Mouse (Mus musculus) liver, embryonic 14.5 days (tissue): ENCODE data around the gene Trim80. TPM values are rescaled to one million over a fixed set of nuclear protein-coding genes. Genes with fewer than 3 reads are reported as not detected.
A peak's percentile ranks its signal among the peaks of the same experiment; 100 is the strongest.

Experiments used
- ATAC-seq: fragments of 200-750 bp; cut with Nextera tagmentation; 2 replicates; pipeline ENCODE4 v1.8.0; 2017; ENCODE audit warnings: moderate number of reproducible peaks, mild to moderate bottlenecking, moderate library complexity; ENCODE audit not compliant: insufficient read depth
- DNase-seq, 3 experiments: peaks; one replicate each; pipeline ENCODE4 v3.0.0-alpha.2; 2012 to 2013; ENCODE audit warnings: low read depth in 3 of 3, low spot score in 3 of 3
- H3K27ac ChIP-seq: fragments of 300-500 bp; sonication (generic); 2 replicates; pipeline ENCODE4 v1.5.1; 2014; ENCODE audit warnings: moderate library complexity, mild to moderate bottlenecking, control low read depth, inconsistent platforms
- H3K27me3 ChIP-seq: fragments of 300-500 bp; sonication (generic); 2 replicates; pipeline ENCODE4 v1.6.1; 2014; ENCODE audit warnings: mild to moderate bottlenecking, low read length, moderate library complexity; ENCODE audit not compliant: control insufficient read depth, insufficient read depth
- H3K36me3 ChIP-seq: fragments of 300-500 bp; sonication (generic); replicated peaks from 2 replicates; pipeline ENCODE4 v1.6.1; 2014; ENCODE audit warnings: low read depth; ENCODE audit not compliant: control insufficient read depth, insufficient read depth
- H3K4me1 ChIP-seq, 2 experiments: fragments of 200-500 bp in 1 of 2; fragments of 300-500 bp in 1 of 2; sonication (generic) in 1 of 2; replicated peaks; 2 replicates each; pipeline ENCODE4 v1.6.1; 2012 to 2014; ENCODE audit warnings: antibody characterized with exemption in 1 of 2, inconsistent platforms in 1 of 2, low read length in 1 of 2; ENCODE audit not compliant: control insufficient read depth in 2 of 2, insufficient read depth in 2 of 2
- H3K4me2 ChIP-seq: fragments of 300-500 bp; sonication (generic); 2 replicates; pipeline ENCODE4 v1.6.1; 2014; ENCODE audit warnings: low read depth, mild to moderate bottlenecking, control low read depth, moderate library complexity
- H3K4me3 ChIP-seq, 2 experiments: fragments of 200-500 bp in 1 of 2; fragments of 300-500 bp in 1 of 2; sonication (generic) in 1 of 2; 2 replicates each; pipeline ENCODE4 v1.5.1; 2012 to 2014; ENCODE audit warnings: low read depth in 2 of 2, low read length in 2 of 2, mild to moderate bottlenecking in 2 of 2, control low read depth in 1 of 2, inconsistent platforms in 1 of 2, moderate library complexity in 1 of 2; ENCODE audit not compliant: insufficient read depth in 1 of 2
- H3K9ac ChIP-seq: fragments of 300-500 bp; sonication (generic); replicated peaks from 2 replicates; pipeline ENCODE4 v1.6.1; 2014; ENCODE audit warnings: mild to moderate bottlenecking, control low read depth, moderate library complexity
- H3K9me3 ChIP-seq: fragments of 300-500 bp; sonication (generic); 2 replicates; pipeline ENCODE4 v1.6.1; 2016; ENCODE audit warnings: low read length, mixed read lengths; ENCODE audit not compliant: control insufficient read depth
- CTCF ChIP-seq: IDR thresholded peaks from 2 replicates; pipeline ENCODE4 v1.5.1; 2016; ENCODE audit warnings: antibody characterized with exemption, low read depth, control low read depth
- EP300 ChIP-seq: IDR thresholded peaks from 2 replicates; pipeline ENCODE4 v1.6.1; 2016; ENCODE audit warnings: antibody characterized with exemption, low read depth
- WGBS: fragments of 180-500 bp; shearing (Covaris S2); extraction: QIAGEN DNeasy Blood & Tissue Kit; methylation state at CpG from one replicate; pipeline ENCODE4 v1.1.7; 2014; ENCODE audit not compliant: insufficient replicate concordance; 5-methylcytosine and 5-hydroxymethylcytosine counted together
- polyA plus RNA-seq, 2 experiments: library from polyadenylated mRNA; depleted of rRNA in 1 of 2; stranded (reverse) in 1 of 2; unstranded in 1 of 2; fragments of >200 nt; fragmentation: Nextera tagmentation in 1 of 2; extraction: Ambion mirVana in 1 of 2; gene quantifications; 2 replicates each; pipeline versions ENCODE4 v1.2.1 to v1.2.3; 2012 to 2014

The Trim80 gene
- polyA plus RNA-seq, 2 experiments, result 0.07 to 0.13 TPM

- Histone ChIP-seq H3K4me1 (peaks cover 13 to 17% of the 10 kb centered on the region in 2 experiments; a peak in 3 of 4 replicates), H3K27me3 (no peaks in the 10 kb centered on the region), H3K27ac (no peak overlapping the region), H3K4me2 (peak overlapping the region; percentile 74), H3K9ac (no peak overlapping the region), H3K4me3 (peak overlapping the region in 1 of 2 experiments; percentile 84; a peak in 1 of 4 replicates), H3K36me3 (peaks cover 13% of the 10 kb centered on the region), H3K9me3 (no peaks in the 10 kb centered on the region)
- no peak for ATAC-seq
- TF ChIP-seq EP300 (no peak), CTCF (no peak)
- WGBS, result 76% methylated on average over 1 of the region's 1 CpGs
- no peak for DNase-seq
These were observed 19.0 kb upstream of the Trim80 start for GRCm38 (mm10) chr11:115421328-115421727.

DNA sequence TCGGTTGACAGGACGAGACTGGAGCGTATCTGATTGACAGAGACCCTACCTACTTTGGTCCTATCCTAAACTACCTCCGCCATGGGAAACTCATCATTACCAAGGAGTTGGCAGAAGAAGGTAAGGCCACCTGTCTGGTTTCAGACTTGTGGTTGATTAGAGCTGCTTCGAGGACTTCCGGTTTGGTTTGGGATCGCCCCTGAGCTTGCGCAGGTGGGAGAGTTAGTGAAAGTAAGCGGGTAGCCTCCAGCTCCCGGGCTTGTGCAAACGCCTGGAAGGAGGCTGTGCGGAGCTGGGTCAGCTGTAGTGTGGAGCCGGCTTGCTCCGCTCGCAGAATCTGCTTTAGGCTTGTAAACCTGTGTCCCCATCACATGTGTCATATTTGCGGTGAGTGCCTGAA is 18.4 kb upstream of the Trim80 start:
- Histone ChIP-seq H3K27ac (no peak overlapping the region), H3K27me3 (no peaks in the 10 kb centered on the region), H3K9me3 (no peaks in the 10 kb centered on the region), H3K4me1 (peaks cover 13 to 17% of the 10 kb centered on the region in 2 experiments; a peak in 3 of 4 replicates), H3K9ac (no peak overlapping the region), H3K36me3 (peaks cover 6% of the 10 kb centered on the region), H3K4me2 (no peak overlapping the region), H3K4me3 (no peak overlapping the region)
- WGBS, result 89% methylated on average over 16 of the region's 16 CpGs
- TF ChIP-seq EP300 (no peak), CTCF (no peak)
- ATAC-seq (no peak), DNase-seq (no peak)

DNA sequence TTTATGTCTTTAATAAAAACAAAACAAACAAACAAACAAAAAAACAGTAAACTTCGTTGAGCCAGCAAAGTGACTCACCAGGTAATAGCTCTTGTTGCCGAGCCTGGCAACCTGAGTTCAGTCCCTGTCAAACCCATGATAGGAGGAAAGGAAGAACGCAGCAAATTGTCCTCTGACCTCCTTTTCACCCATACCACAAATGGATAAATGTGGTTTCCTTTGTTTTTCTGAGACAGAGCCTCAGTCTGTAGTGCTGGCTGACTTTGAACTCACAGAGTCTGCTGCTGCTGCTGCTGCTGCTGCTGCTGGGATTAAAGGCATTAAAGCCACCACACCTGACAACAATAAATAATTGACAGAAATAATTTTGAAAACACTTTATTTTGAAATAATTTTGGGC is 17.3 kb upstream of the Trim80 start:
- no peak for DNase-seq
- Histone ChIP-seq H3K4me2 (no peak overlapping the region), H3K9ac (no peak overlapping the region), H3K9me3 (no peaks in the 10 kb centered on the region), H3K27ac (no peak overlapping the region), H3K27me3 (no peaks in the 10 kb centered on the region), H3K4me3 (no peak overlapping the region), H3K36me3 (no peaks in the 10 kb centered on the region), H3K4me1 (peaks cover 13 to 16% of the 10 kb centered on the region in 2 experiments; a peak in 3 of 4 replicates)
- TF ChIP-seq EP300 (no peak), CTCF (no peak)
- ATAC-seq, result no peak
- WGBS, result 61% methylated on average over 3 of the region's 3 CpGs

GRCm38 (mm10) chr11:115424666-115425065 is 15.7 kb upstream of the Trim80 start:
- Histone ChIP-seq H3K27ac (no peak overlapping the region), H3K4me1 (peaks cover 8 to 9% of the 10 kb centered on the region in 2 experiments; a peak in 3 of 4 replicates), H3K27me3 (no peaks in the 10 kb centered on the region), H3K9ac (no peak overlapping the region), H3K4me2 (no peak overlapping the region), H3K9me3 (no peaks in the 10 kb centered on the region), H3K36me3 (no peaks in the 10 kb centered on the region), H3K4me3 (no peak overlapping the region)
- DNase-seq, result no peak
- TF ChIP-seq CTCF, result no peak
- TF ChIP-seq EP300, result no peak
- 70% methylated on average over 7 of the region's 7 CpGs for WGBS
- ATAC-seq, result no peak

DNA sequence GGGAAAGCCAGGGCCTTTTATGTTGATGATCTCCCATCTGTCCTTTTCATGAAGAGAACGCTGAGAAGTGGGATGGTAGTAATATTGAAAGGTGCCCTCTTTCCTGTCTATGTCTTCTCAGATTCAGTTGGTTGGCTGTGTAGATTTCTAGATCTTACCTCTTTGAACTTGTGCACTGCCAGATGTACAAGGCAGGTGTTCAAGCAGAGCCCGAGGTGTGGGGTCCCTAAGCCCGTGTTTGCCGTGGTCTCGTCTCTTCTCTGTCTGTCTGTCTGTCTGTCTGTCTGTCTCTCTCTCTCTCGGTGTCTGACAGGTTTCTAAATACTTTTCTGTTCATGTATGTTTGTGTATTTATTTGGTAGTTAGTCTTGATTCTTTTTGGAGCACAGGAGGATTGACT is 14.7 kb upstream of the Trim80 start:
- Histone ChIP-seq H3K27ac (no peak overlapping the region), H3K9ac (no peak overlapping the region), H3K4me1 (peaks cover 8 to 9% of the 10 kb centered on the region in 2 experiments; a peak in 3 of 4 replicates), H3K36me3 (no peaks in the 10 kb centered on the region; the same call in 1 of the 2 replicates), H3K4me3 (no peak overlapping the region), H3K9me3 (no peaks in the 10 kb centered on the region), H3K4me2 (no peak overlapping the region), H3K27me3 (no peaks in the 10 kb centered on the region)
- DNase-seq (no peak), ATAC-seq (no peak)
- 73% methylated on average over 6 of the region's 6 CpGs for WGBS
- TF ChIP-seq CTCF, result no peak
